Mouse (Mus musculus) liver, embryonic 16.5 days (tissue): ENCODE data around the gene Afdn. TPM values are rescaled to one million over a fixed set of nuclear protein-coding genes. Genes with fewer than 3 reads are reported as not detected.
"Not testable (repeated sequence)": the region's sequence is repeated elsewhere in the genome, so short reads cannot be mapped to it uniquely, and the experiment has no call there.

Experiments
- ATAC-seq: fragments of 200-750 bp; cut with Nextera tagmentation; 2 replicates; pipeline ENCODE4 v1.8.0; 2017; ENCODE audit warnings: low read depth, mild to moderate bottlenecking, moderate number of reproducible peaks, moderate library complexity
- H3K27ac ChIP-seq: fragments of 300-500 bp; sonication (generic); 2 replicates; pipeline ENCODE4 v1.5.1; 2014; ENCODE audit warnings: mild to moderate bottlenecking, low read length
- H3K27me3 ChIP-seq: fragments of 300-500 bp; sonication (generic); 2 replicates; pipeline ENCODE4 v1.6.1; 2014; ENCODE audit warnings: low read depth, low read length, mixed read lengths; ENCODE audit not compliant: control insufficient read depth, insufficient read depth
- H3K36me3 ChIP-seq: fragments of 300-500 bp; sonication (generic); 2 replicates; pipeline ENCODE4 v1.6.1; 2014; ENCODE audit warnings: mild to moderate bottlenecking; ENCODE audit not compliant: control insufficient read depth, insufficient read depth
- H3K4me1 ChIP-seq: fragments of 300-500 bp; sonication (generic); 2 replicates; pipeline ENCODE4 v1.6.1; 2014; ENCODE audit warnings: low read depth, low read length, mixed read lengths; ENCODE audit not compliant: control insufficient read depth
- H3K4me2 ChIP-seq: fragments of 300-500 bp; sonication (generic); 2 replicates; pipeline ENCODE4 v1.6.1; 2014; ENCODE audit warnings: low read depth, low read length, mixed read lengths
- H3K4me3 ChIP-seq: fragments of 300-500 bp; sonication (generic); 2 replicates; pipeline ENCODE4 v1.5.1; 2014; ENCODE audit warnings: low read depth, mild to moderate bottlenecking, low read length
- H3K9ac ChIP-seq: fragments of 300-500 bp; sonication (generic); 2 replicates; pipeline ENCODE4 v1.6.1; 2014; ENCODE audit warnings: low read depth, low read length
- H3K9me3 ChIP-seq: fragments of 300-500 bp; sonication (generic); replicated peaks from 2 replicates; pipeline ENCODE4 v1.6.1; 2016; ENCODE audit warnings: low read length; ENCODE audit not compliant: control insufficient read depth
- WGBS: fragments of 180-500 bp; shearing (Covaris S2); extraction: QIAGEN DNeasy Blood & Tissue Kit; methylation state at CpG from one replicate; pipeline ENCODE4 v1.1.7; 2014; ENCODE audit not compliant: insufficient replicate concordance; 5-methylcytosine and 5-hydroxymethylcytosine counted together
- polyA plus RNA-seq: library from polyadenylated mRNA; unstranded; fragments of >200 nt; fragmentation: Nextera tagmentation; extraction: Ambion mirVana; gene quantifications from 2 replicates; pipeline ENCODE4 v1.2.1, GENCODE M21; 2015

The Afdn gene
- polyA plus RNA-seq, 1 experiment from 2014 or later: 8.6 TPM

DNA sequence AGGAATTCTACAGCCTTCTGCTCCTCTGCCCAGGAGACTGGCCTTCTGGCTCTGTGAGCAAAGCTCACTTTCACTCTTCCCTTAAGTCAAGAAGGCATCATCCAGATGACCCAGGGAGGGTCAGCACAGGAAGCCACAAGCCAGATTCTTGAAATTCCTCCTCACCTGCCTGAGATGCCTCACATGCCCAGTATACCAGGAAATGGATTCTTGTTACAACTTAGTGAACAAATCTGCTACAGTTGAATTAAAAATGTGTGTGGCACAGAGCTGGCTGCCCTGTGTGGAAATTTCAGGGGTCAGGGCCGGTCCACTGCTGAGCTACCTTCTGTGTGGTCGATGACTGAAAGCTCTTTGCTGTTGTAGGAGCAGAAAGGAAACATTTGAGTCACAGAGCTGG lies 160.4 kb downstream of the Afdn start:
- ATAC-seq: no peak
- WGBS: 38% methylated on average over 2 of the region's 2 CpGs
- no peak overlapping the region for H3K4me3 ChIP-seq

DNA sequence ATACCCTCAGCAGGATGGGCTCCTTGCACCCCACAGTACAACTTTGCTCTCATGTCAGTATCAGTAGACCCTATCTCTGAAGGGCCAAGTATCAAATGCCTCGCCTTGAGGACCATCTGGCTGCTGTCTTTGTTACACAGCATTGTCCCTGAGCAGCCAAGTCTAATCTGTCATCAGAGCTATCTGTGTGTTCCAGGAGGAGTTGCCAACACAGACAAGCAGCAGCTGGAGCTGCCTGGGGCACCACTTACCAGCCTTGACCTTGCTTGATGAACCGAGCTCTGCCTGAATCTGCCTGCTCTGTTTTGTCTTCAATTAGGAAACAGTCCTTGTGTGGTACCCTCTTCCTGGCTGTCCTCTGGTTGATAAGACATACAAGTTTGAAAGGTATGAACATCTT lies 163.1 kb downstream of the Afdn start:
- Histone ChIP-seq H3K9me3 (no peaks in the 10 kb centered on the region), H3K4me1 (no peaks in the 10 kb centered on the region), H3K27me3 (no peaks in the 10 kb centered on the region), H3K9ac (no peak overlapping the region), H3K27ac (no peak overlapping the region), H3K4me2 (no peak overlapping the region), H3K36me3 (no peaks in the 10 kb centered on the region), H3K4me3 (no peak overlapping the region)
- WGBS: 43% methylated on average over 2 of the region's 2 CpGs
- ATAC-seq: no peak

More for the DNA sequence above, 160.4 kb downstream of the Afdn start:
- no peaks in the 10 kb centered on the region for H3K9me3 ChIP-seq
- no peaks in the 10 kb centered on the region for H3K4me1 ChIP-seq
- no peaks in the 10 kb centered on the region for H3K27me3 ChIP-seq
- no peak overlapping the region for H3K4me2 ChIP-seq
- H3K9ac ChIP-seq: no peak overlapping the region
- H3K27ac ChIP-seq: no peak overlapping the region
- no peaks in the 10 kb centered on the region for H3K36me3 ChIP-seq

GRCm38 (mm10) chr17:13924588-13924987 lies 164.2 kb downstream of the Afdn start:
- no peak overlapping the region for H3K9ac ChIP-seq
- 62% methylated on average over 2 of the region's 2 CpGs for WGBS
- no peak overlapping the region for H3K4me2 ChIP-seq
- no peak overlapping the region for H3K4me3 ChIP-seq
- no peak overlapping the region for H3K27ac ChIP-seq
- H3K27me3 ChIP-seq: no peaks in the 10 kb centered on the region
- H3K9me3 ChIP-seq: no peaks in the 10 kb centered on the region
- H3K4me1 ChIP-seq: no peaks in the 10 kb centered on the region
- ATAC-seq: no peak
- no peaks in the 10 kb centered on the region for H3K36me3 ChIP-seq

DNA sequence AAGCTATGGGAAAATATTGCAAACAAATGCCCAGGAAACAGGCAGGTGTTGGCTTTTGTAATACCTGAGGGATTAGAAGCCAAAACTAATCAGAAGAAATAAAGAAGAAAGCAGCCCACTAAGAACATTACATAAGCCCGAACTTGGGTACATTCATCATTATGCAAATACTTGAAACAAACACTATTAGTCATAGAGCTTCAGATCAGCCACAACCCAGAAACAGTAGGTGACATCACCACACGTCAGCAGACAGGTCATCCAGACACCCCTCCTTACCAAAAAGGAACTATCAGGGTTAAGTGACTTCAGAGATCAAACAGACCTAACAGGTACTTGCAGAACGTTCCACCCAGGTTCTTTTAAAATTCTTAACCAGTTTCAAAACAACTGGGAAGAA lies 165.6 kb downstream of the Afdn start:
- Histone ChIP-seq H3K9ac (no peak overlapping the region), H3K36me3 (no peaks in the 10 kb centered on the region), H3K27me3 (no peaks in the 10 kb centered on the region), H3K9me3 (no peaks in the 10 kb centered on the region), H3K4me2 (no peak overlapping the region), H3K4me1 (no peaks in the 10 kb centered on the region), H3K4me3 (no peak overlapping the region), H3K27ac (no peak overlapping the region)
- no peak for ATAC-seq
- 28% methylated on average over 3 of the region's 3 CpGs for WGBS

DNA sequence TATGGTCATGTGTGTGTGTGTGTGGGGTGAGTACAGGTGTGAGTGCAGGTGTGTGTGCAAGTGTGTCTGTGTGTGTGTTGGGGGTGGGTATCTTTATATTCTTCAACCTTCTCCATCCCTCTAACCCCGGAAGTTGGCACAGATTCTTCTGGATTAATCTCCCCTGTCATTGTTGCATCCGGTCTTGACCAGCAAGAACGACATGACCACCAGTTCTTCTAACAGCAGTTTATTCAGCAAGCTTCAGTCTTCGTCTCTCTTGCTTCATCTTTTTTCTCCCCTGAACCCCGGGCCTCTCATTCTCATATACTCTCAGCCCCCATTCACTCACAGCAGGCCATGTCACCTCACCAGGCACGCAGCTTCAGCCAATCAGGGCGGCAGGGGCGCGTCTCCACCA lies 170.1 kb downstream of the Afdn start:
- ATAC-seq: no peak
- no peaks in the 10 kb centered on the region for H3K27me3 ChIP-seq
- H3K9me3 ChIP-seq: no peaks in the 10 kb centered on the region
- no peak overlapping the region for H3K4me3 ChIP-seq
- H3K9ac ChIP-seq: no peak overlapping the region
- H3K36me3 ChIP-seq: no peaks in the 10 kb centered on the region
- no peaks in the 10 kb centered on the region for H3K4me1 ChIP-seq
- no peak overlapping the region for H3K4me2 ChIP-seq
- no peak overlapping the region for H3K27ac ChIP-seq
- 64% methylated on average over 9 of the region's 9 CpGs for WGBS

- WGBS: 70% methylated on average over 2 of the region's 2 CpGs
- not testable (repeated sequence) for H3K4me3 ChIP-seq, H3K9ac ChIP-seq, H3K36me3 ChIP-seq, ATAC-seq, H3K9me3 ChIP-seq, H3K4me1 ChIP-seq, H3K27ac ChIP-seq, H3K4me2 ChIP-seq, H3K27me3 ChIP-seq
These were observed 175.0 kb downstream of the Afdn start for GRCm38 (mm10) chr17:13935364-13935763.

GRCm38 (mm10) chr17:13937787-13938186 lies 177.4 kb downstream of the Afdn start:
- no peaks in the 10 kb centered on the region for H3K9me3 ChIP-seq
- H3K4me3 ChIP-seq: no peak overlapping the region
- 69% methylated on average over 4 of the region's 4 CpGs for WGBS
- no peak overlapping the region for H3K27ac ChIP-seq
- no peaks in the 10 kb centered on the region for H3K27me3 ChIP-seq
- no peak for ATAC-seq
- no peak overlapping the region for H3K4me2 ChIP-seq
- H3K36me3 ChIP-seq: no peaks in the 10 kb centered on the region
- H3K9ac ChIP-seq: no peak overlapping the region
- no peaks in the 10 kb centered on the region for H3K4me1 ChIP-seq

- no peak overlapping the region for H3K27ac ChIP-seq
- no peaks in the 10 kb centered on the region for H3K4me1 ChIP-seq
- no peaks in the 10 kb centered on the region for H3K36me3 ChIP-seq
- 59% methylated on average over 3 of the region's 3 CpGs for WGBS
- no peak overlapping the region for H3K4me3 ChIP-seq
- no peaks in the 10 kb centered on the region for H3K27me3 ChIP-seq
- ATAC-seq: no peak
- H3K9me3 ChIP-seq: no peaks in the 10 kb centered on the region
- H3K4me2 ChIP-seq: no peak overlapping the region
- H3K9ac ChIP-seq: no peak overlapping the region
These were observed 178.3 kb downstream of the Afdn start for GRCm38 (mm10) chr17:13938652-13939051.

- not testable (repeated sequence) for H3K27ac ChIP-seq, H3K36me3 ChIP-seq, H3K4me2 ChIP-seq, H3K9me3 ChIP-seq, H3K27me3 ChIP-seq, H3K4me3 ChIP-seq, H3K9ac ChIP-seq, ATAC-seq, H3K4me1 ChIP-seq
- WGBS: 48% methylated on average over 2 of the region's 2 CpGs
These were observed 178.9 kb downstream of the Afdn start for GRCm38 (mm10) chr17:13939231-13939630.

DNA sequence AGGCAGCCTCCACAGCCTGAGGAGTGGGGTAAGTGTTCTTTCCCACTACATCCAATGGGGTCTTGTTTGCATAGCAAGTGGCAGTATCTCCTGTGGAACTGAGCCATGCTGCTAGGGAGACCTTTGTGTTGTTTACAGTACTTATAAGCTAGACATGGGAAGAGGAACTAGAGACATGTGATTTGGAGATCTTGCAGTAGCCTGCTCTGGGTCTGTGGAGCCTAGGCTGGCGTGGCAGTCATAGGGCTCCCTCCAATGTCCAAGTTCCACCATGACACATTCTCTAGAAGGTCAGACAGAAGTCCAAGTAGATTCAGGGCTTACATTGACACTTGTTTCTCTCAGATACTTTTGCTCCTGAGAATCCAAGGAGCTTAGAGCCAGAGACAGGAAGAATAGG lies 180.1 kb downstream of the Afdn start:
- ATAC-seq: no peak
- no peaks in the 10 kb centered on the region for H3K9me3 ChIP-seq
- H3K4me3 ChIP-seq: no peak overlapping the region
- H3K4me2 ChIP-seq: no peak overlapping the region
- H3K36me3 ChIP-seq: no peaks in the 10 kb centered on the region
- no peak overlapping the region for H3K27ac ChIP-seq
- H3K4me1 ChIP-seq: no peaks in the 10 kb centered on the region
- WGBS: 29% methylated on average over 1 of the region's 1 CpGs
- no peak overlapping the region for H3K9ac ChIP-seq
- H3K27me3 ChIP-seq: no peaks in the 10 kb centered on the region
